Mouse (Mus musculus) intestine, embryonic 16.5 days (tissue): ENCODE results near the gene Slc10a3. TPM values are rescaled to one million over a fixed set of nuclear protein-coding genes. Genes with fewer than 3 reads are reported as not detected.

Experiments
- ATAC-seq: fragments of 200-750 bp; cut with Nextera tagmentation; 2 replicates; pipeline ENCODE4 v1.8.0; 2017; ENCODE audit warnings: moderate TSS enrichment, moderate library complexity
- H3K27ac ChIP-seq: fragments of 300-500 bp; sonication (generic); 2 replicates; pipeline ENCODE4 v1.5.1; 2014; ENCODE audit warnings: mild to moderate bottlenecking, low read length
- H3K27me3 ChIP-seq: fragments of 300-500 bp; sonication (generic); replicated peaks from 2 replicates; pipeline ENCODE4 v1.6.1; 2014; ENCODE audit warnings: low read length, control low read depth, mixed read lengths; ENCODE audit not compliant: control insufficient read depth, insufficient read depth
- H3K36me3 ChIP-seq: fragments of 300-500 bp; sonication (generic); 2 replicates; pipeline ENCODE4 v1.6.1; 2014; ENCODE audit warnings: low read length, control low read depth; ENCODE audit not compliant: control insufficient read depth, insufficient read depth
- H3K4me1 ChIP-seq: fragments of 300-500 bp; sonication (generic); 2 replicates; pipeline ENCODE4 v1.6.1; 2014; ENCODE audit warnings: low read length, control low read depth, mixed read lengths; ENCODE audit not compliant: control insufficient read depth, insufficient read depth
- H3K4me2 ChIP-seq: fragments of 300-500 bp; sonication (generic); 2 replicates; pipeline ENCODE4 v1.6.1; 2014; ENCODE audit warnings: low read depth, low read length, control low read depth
- H3K4me3 ChIP-seq: fragments of 300-500 bp; sonication (generic); 2 replicates; pipeline ENCODE4 v1.5.1; 2014; ENCODE audit warnings: mild to moderate bottlenecking, low read length
- H3K9ac ChIP-seq: fragments of 300-500 bp; sonication (generic); 2 replicates; pipeline ENCODE4 v1.6.1; 2014; ENCODE audit warnings: low read depth, low read length
- H3K9me3 ChIP-seq: fragments of 300-500 bp; sonication (generic); 2 replicates; pipeline ENCODE4 v1.6.1; 2016; ENCODE audit warnings: low read length, control low read depth; ENCODE audit not compliant: control insufficient read depth
- WGBS: fragments of 180-500 bp; shearing (Covaris S2); extraction: QIAGEN DNeasy Blood & Tissue Kit; methylation state at CpG from one replicate; pipeline ENCODE4 v1.1.7; 2014; 5-methylcytosine and 5-hydroxymethylcytosine counted together
- polyA plus RNA-seq: library from polyadenylated mRNA; unstranded; fragments of >200 nt; fragmentation: Nextera tagmentation; extraction: Ambion mirVana; gene quantifications from 2 replicates; pipeline ENCODE4 v1.2.1, GENCODE M21; 2015

Gene Slc10a3
- polyA plus RNA-seq, result 16.9 and 17.6 TPM in 2 replicates

DNA sequence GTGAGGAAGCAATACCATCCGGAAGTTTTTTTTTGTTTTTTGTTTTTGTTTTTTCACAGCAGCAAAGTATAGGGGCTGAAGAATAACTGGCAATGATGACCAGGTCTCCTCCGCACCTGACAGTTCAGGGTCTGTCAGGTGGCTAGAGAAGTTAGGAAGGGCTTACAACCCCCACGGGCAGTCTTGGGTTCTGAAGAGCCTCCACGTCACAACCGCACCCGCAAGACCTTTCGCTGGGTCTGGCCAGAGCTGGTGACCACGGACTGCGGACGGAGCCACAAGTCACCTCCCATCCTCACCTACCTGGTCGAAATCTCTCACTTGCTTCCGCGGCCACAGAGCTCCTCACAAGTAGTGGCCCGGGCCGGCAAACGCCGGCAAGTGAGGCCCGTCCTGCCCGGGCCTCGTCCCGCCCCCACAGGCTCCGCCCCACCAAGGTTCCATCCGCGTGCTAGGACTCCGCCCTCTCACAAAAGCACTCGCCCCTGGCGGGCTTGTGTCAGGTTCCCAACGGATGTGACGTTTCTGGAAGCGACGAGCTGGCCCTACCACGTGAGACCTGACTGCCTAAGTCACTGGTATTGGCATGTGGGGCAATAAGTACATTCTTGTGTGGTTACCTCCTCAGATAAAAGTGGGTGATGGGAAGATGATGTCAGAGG, at the start of gene Slc10a3, which contains the start of gene Ubl4a:
Gene Slc10a3, minus strand, starts transcription at position 462 of the 662 bp plus-strand sequence.
Gene Ubl4a, minus strand, starts transcription at position 331 of the 662 bp plus-strand sequence.
- Histone ChIP-seq H3K9ac (peak within 1 kb of the TSS; percentile 64), H3K27ac (no peak within 1 kb of the TSS), H3K4me2 (peak within 1 kb of the TSS; percentile 54), H3K4me3 (peak within 1 kb of the TSS; percentile 51), H3K27me3 (no peaks in the 10 kb centered on the region), H3K9me3 (no peaks in the 10 kb centered on the region), H3K4me1 (peaks cover 5% of the 10 kb centered on the region; the same call in 1 of the 2 replicates), H3K36me3 (no peaks in the 10 kb centered on the region)
- ATAC-seq, result peak; percentile 90
- WGBS, result 19% methylated on average over 32 of the region's 32 CpGs

DNA sequence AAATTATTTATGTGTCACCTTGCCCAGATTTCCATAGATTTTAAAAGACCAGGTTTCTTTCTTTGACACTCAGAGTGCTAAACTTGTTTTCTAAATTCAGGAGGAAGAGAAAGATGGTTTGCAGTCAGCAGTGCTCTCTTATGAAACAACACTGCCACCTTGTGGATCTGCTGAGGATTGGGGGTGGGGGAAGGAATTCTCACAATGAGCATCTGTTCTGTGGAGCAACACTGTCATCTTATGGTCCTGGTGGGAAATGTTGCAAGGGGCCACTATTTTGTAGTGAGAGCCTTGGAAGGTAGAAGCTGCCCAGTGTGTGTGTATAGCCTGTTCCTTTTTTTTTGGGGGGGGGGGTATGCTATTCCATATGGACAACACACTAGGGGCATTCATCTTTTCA, 40.2 kb upstream of the Slc10a3 start:
- ATAC-seq, result peak; percentile 48
- Histone ChIP-seq H3K27me3 (no peaks in the 10 kb centered on the region), H3K27ac (no peak overlapping the region)

DNA sequence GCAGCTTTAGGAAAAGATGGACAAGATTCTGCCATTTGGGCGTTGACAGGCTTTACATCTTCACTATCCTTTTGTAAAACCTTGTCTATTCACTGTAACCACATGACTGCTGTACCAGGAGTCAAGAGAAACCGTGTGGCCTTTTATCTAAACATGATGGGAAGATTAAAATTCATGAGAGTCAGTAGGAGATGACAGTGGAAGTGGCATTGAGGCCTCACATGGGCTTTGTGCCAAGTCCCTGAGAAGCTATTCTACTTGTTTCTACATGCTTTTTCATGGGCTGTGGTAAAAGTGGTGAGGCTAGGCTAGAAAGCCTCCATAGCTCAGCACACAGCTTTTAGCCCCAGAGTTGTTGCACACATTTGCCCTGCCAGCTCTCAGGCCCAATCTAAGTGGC, 35.2 kb upstream of the Slc10a3 start:
- Histone ChIP-seq H3K9ac (no peak overlapping the region), H3K27ac (no peak overlapping the region), H3K4me3 (no peak overlapping the region), H3K4me1 (no peaks in the 10 kb centered on the region), H3K9me3 (no peaks in the 10 kb centered on the region), H3K36me3 (no peaks in the 10 kb centered on the region), H3K27me3 (no peaks in the 10 kb centered on the region; the same call in 1 of the 2 replicates), H3K4me2 (no peak overlapping the region)
- ATAC-seq, result no peak
- WGBS, result 63% methylated on average over 2 of the region's 2 CpGs

More for the DNA sequence above, 40.2 kb upstream of the Slc10a3 start:
- Histone ChIP-seq H3K36me3 (no peaks in the 10 kb centered on the region), H3K9me3 (no peaks in the 10 kb centered on the region), H3K9ac (no peak overlapping the region), H3K4me2 (no peak overlapping the region), H3K4me3 (no peak overlapping the region), H3K4me1 (no peaks in the 10 kb centered on the region)

DNA sequence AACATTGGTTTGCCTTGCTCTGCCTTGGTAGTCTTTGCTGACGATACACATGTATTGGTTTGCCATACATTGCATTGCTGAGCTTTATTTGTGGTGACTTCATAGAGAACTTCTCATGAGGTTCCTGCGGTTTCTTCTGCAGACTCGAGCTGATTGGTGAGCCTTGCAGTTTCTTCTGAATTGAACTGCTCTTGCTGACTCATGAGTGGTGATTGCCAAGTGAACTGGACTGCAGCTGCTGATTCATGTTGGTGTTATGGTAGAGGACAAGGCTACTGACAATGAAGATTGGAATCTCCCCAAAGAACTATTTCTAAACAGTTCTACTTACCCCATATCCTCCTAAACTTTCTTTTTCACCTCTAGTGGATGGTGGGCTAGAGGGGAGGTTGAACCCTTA, 27.0 kb upstream of the Slc10a3 start:
- Histone ChIP-seq H3K27me3 (no peaks in the 10 kb centered on the region), H3K4me3 (no peak overlapping the region), H3K9ac (no peak overlapping the region), H3K9me3 (no peaks in the 10 kb centered on the region), H3K36me3 (no peaks in the 10 kb centered on the region), H3K27ac (no peak overlapping the region), H3K4me2 (no peak overlapping the region), H3K4me1 (no peaks in the 10 kb centered on the region)
- no peak for ATAC-seq
- 84% methylated on average over 3 of the region's 3 CpGs for WGBS

DNA sequence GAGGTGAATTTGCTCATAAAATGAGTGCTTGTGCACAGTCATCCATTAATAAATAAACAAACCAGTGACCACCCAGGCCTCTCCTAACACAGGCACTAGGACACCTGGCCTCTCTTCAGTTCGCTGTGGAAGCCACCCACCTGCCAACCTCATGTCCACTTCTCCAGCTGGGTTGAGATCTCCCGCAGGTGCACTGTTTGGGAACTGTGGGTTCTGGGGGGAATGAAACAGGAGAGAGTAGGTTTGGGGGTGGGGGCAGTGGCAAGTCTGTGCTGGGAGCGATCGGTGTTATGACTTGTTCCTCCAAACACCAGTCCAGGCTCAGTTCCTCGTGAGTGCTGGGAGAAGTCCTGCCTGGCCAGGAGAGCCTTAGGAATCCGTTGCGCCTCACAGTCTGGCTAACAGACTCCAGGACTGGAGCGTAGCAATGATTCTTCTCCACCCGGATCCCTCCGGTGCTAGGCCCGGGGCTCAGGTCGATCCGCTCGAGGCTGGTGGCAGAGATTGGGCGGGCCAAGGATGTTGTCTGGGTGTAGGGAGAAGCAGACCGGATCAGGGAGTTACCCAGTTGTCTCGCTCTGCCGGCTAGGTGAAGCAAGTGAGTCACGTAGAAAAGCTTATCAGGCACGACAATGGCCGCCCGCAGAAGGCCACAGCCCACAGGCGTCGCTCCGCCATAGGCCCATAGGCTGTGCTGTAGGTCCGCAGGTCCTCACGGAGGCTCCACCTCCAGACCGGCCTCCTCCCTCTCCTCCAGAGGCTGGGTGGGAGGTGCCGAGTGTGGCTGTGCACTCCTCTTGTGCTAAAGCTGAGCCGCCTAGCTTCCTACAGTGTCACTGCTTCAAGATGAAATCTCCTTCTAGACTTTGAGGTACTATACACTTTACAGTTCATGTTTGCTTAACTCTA, 19.6 kb upstream of the Slc10a3 start, which contains the start of the genes Fam3a and Ikbkg:
Gene Fam3a, minus strand, starts transcription at position 738 of the 909 bp plus-strand sequence.
Gene Ikbkg, plus strand, starts transcription at position 756 of the 909 bp plus-strand sequence.
- H3K9ac ChIP-seq, result peak within 1 kb of the TSS; percentile 80
- peak; percentile 100 for ATAC-seq
- H3K36me3 ChIP-seq, result no peaks in the 10 kb centered on the region
- 11% methylated on average over 29 of the region's 30 CpGs for WGBS
- peak within 1 kb of the TSS; percentile 64 for H3K4me2 ChIP-seq
- no peaks in the 10 kb centered on the region for H3K9me3 ChIP-seq
- H3K4me1 ChIP-seq, result no peaks in the 10 kb centered on the region
- H3K4me3 ChIP-seq, result peak within 1 kb of the TSS; percentile 58
- peak within 1 kb of the TSS; percentile 86 for H3K27ac ChIP-seq
- H3K27me3 ChIP-seq, result no peaks in the 10 kb centered on the region

DNA sequence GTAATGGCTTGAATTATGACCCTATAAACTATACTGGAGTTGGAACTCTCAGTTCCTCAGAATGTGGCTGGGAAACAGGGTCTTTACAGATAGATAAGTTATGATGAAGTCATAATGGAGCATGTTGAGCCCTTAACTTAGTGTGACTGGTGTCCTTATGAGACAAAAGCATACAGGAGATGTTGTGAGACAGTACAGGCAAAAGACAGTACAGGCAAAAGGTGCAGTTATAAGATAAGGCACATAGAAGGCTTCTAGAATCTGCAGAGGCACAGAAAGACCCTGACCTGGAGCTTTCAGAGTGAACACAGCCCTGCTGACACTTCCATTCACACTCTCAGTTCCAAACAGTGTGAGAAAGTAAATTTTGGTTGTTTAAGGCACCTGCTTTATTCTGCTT, 15.0 kb upstream of the Slc10a3 start:
- ATAC-seq, result no peak
- H3K27me3 ChIP-seq, result no peaks in the 10 kb centered on the region
- no peaks in the 10 kb centered on the region for H3K9me3 ChIP-seq
- H3K4me2 ChIP-seq, result no peak overlapping the region
- no peak overlapping the region for H3K27ac ChIP-seq
- no peak overlapping the region for H3K4me3 ChIP-seq
- no peaks in the 10 kb centered on the region for H3K4me1 ChIP-seq
- no peak overlapping the region for H3K9ac ChIP-seq
- H3K36me3 ChIP-seq, result no peaks in the 10 kb centered on the region

DNA sequence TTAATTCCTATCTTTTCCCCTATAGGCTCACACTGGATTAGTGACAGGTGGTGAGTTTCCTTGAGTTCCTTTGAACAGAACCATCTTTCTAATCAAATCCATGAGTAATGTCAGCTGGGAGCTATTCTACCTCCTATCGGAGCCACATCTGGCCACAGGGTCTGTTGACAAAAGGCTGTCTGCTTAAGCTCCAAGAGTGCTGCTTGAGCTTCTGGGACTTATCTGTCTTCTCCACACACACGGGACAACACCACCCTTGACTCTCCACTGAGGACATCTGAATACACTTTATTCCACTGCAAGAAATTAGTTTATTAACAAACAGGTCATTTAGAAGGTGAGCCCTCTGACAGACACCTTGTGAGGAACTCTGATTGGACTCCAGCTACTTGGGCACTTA, 11.3 kb upstream of the Slc10a3 start:
- no peak overlapping the region for H3K27ac ChIP-seq
- H3K4me3 ChIP-seq, result no peak overlapping the region
- 75% methylated on average over 2 of the region's 2 CpGs for WGBS
- H3K4me1 ChIP-seq, result no peaks in the 10 kb centered on the region
- H3K9me3 ChIP-seq, result no peaks in the 10 kb centered on the region
- no peak for ATAC-seq
- no peak overlapping the region for H3K9ac ChIP-seq
- H3K4me2 ChIP-seq, result no peak overlapping the region
- no peaks in the 10 kb centered on the region for H3K36me3 ChIP-seq
- H3K27me3 ChIP-seq, result no peaks in the 10 kb centered on the region

DNA sequence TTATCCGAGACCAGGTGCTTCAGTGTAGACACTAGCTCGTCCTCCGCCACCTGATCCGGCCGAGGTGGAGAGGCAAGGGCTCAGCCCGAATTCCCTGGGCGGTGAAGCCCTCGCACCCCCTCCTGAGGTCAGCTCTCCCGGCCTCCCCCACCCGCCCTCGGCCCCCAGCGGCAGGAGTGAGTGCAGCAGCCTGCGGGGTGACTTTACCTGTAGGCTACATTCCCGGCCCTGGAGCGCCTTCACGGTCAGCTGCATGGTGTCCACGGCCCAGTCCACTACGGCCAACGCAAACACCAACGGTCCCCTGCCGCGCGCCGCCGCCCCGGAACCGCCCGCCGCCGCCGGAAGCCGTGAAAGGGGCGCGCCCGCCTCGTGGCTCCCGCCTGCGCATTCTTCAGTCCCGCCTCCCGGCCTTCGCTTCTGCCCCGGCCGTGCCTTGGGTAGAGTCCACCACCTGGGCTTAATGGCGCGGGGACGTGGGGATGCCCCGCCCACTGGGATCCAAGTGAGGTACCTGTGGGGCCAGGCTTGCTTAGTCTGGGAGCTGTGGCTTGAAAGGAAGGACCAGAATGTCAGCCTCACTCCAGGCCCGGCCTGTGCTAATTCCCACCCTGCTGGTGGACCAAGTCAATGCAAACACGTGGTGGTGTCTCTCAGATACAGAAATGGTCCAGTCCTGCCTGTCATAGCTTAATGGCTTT, 4.8 kb downstream of the Slc10a3 start:
- ATAC-seq, result peak; percentile 88
- H3K4me2 ChIP-seq, result peak overlapping the region; percentile 55
- H3K4me3 ChIP-seq, result peak overlapping the region; percentile 66
- H3K9ac ChIP-seq, result peak overlapping the region; percentile 81
- no peaks in the 10 kb centered on the region for H3K27me3 ChIP-seq
- H3K9me3 ChIP-seq, result no peaks in the 10 kb centered on the region
- no peaks in the 10 kb centered on the region for H3K36me3 ChIP-seq
- peaks cover 5% of the 10 kb centered on the region; the same call in 1 of the 2 replicates for H3K4me1 ChIP-seq
- 20% methylated on average over 49 of the region's 49 CpGs for WGBS
- H3K27ac ChIP-seq, result peak overlapping the region; percentile 75

DNA sequence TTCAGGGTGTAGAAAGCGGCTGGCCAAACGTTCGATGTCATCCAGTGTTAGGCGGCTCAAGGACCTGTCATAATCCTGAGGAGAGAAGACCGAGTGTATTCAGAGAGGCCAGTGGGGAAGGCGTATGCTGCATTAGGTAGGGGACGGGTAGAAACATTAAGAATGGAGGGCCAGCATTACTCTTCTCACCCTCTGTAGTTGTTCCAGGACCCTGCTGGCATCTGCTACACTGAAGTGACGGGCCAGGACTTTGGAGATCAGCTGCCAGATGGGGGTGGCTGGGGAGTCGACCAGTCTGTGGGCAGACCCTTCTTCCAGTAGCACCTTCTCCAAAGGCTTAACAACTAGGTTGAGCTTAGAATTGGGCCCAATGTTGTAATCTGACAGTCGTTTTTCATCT, 5.6 kb downstream of the Slc10a3 start:
- Histone ChIP-seq H3K27ac (peak overlapping the region; percentile 75; the same call in 1 of the 2 replicates), H3K4me2 (peak overlapping the region; percentile 55), H3K4me1 (peaks cover 5% of the 10 kb centered on the region; the same call in 1 of the 2 replicates), H3K4me3 (peak overlapping the region; percentile 66), H3K36me3 (no peaks in the 10 kb centered on the region), H3K9ac (peak overlapping the region; percentile 81), H3K27me3 (no peaks in the 10 kb centered on the region), H3K9me3 (no peaks in the 10 kb centered on the region)
- WGBS, result 60% methylated on average over 10 of the region's 10 CpGs
- no peak for ATAC-seq
